Mouse (Mus musculus) brain, embryonic 14.5 days (tissue): ENCODE results near the gene Gpr68.

Experiments used
- CTCF ChIP-seq: fragments of 200-500 bp; IDR thresholded peaks from 2 replicates; pipeline ENCODE4 v1.5.1; 2012; ENCODE audit warnings: inconsistent platforms, mild to moderate bottlenecking, moderate library complexity, borderline replicate concordance; ENCODE audit not compliant: insufficient read depth, insufficient read length; ENCODE audit errors: extremely low read depth
- POLR2A ChIP-seq: fragments of 200-500 bp; IDR thresholded peaks from 2 replicates; pipeline ENCODE4 v1.6.1; 2012; ENCODE audit warnings: mild to moderate bottlenecking, inconsistent platforms, borderline replicate concordance; ENCODE audit not compliant: poor library complexity, insufficient read depth, insufficient read length, severe bottlenecking; ENCODE audit errors: extremely low read depth

DNA sequence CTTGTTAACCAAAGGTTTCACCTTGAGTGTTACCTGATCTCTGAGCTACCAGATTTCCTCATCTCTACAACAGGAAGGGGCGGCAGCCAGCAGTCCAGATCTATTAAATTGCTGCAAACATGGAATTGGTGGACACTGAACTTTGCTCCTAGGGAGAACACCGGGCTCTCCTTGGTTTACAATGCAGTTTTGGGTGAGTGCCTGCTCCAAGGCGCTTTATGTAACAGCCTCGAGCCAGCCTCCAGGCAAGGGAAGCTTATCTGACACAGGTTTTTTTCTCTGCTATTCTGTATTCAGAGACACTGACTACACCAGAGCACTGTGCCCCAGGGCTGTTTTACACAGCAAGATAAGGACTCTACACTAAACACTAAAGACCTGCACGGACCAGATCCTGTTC, 26.8 kb upstream of the Gpr68 start:
- TF ChIP-seq CTCF (no peak), POLR2A (no peak)
